Mouse (Mus musculus): Measurements from ENCODE around the gene Synpo2l. TPM values are rescaled to one million over a fixed set of nuclear protein-coding genes. Genes with fewer than 3 reads are reported as not detected.

The Synpo2l gene
- polyA plus RNA-seq, 1 experiment from 2014 or later, result not detected

GRCm38 (mm10) chr14:20694884-20695760, 27.0 kb upstream of the Synpo2l start, which contains the start of gene Fut11:
Fut11 (plus strand) TSS chr14:20694968.
- WGBS (ENCODE audit: missing documents), result under 1% methylated on average over 101 of the region's 111 CpGs
- peaks cover 25% of the 10 kb centered on the region for H3K36me3 ChIP-seq (ENCODE audit: inconsistent target)
- H3K4me3 ChIP-seq (ENCODE audit: inconsistent target), result peak within 1 kb of the TSS; percentile 31

GRCm38 (mm10) chr14:20694185-20694883, 26.2 kb upstream of the Synpo2l start:
- peaks cover 33% of the 10 kb centered on the region for H3K36me3 ChIP-seq (ENCODE audit: inconsistent target)
- peak overlapping the region; percentile 12; the same call in 1 of the 2 replicates for H3K27ac ChIP-seq
- H3K79me2 ChIP-seq (ENCODE audit: inconsistent target), result peaks cover 36% of the 10 kb centered on the region
- WGBS (ENCODE audit: missing documents), result 42% methylated on average over 13 of the region's 13 CpGs
- peak overlapping the region; percentile 31; the same call in 1 of the 2 replicates for H3K4me3 ChIP-seq (ENCODE audit: inconsistent target)

More at GRCm38 (mm10) chr14:20694884-20695760, 27.0 kb upstream of the Synpo2l start, which contains the start of gene Fut11:
- peak within 1 kb of the TSS; percentile 12; the same call in 1 of the 2 replicates for H3K27ac ChIP-seq
- peaks cover 44% of the 10 kb centered on the region for H3K79me2 ChIP-seq (ENCODE audit: inconsistent target)

- Histone ChIP-seq H3K36me3 (ENCODE audit: inconsistent target) (peaks cover 40% of the 10 kb centered on the region), H3K27ac (no peak overlapping the region), H3K79me2 (ENCODE audit: inconsistent target) (peaks cover 30% of the 10 kb centered on the region), H3K4me3 (ENCODE audit: inconsistent target) (no peak overlapping the region)
- WGBS (ENCODE audit: missing documents), result 88% methylated on average over 9 of the region's 10 CpGs
These were observed 25.5 kb upstream of the Synpo2l start for GRCm38 (mm10) chr14:20693589-20694101.

- peaks cover 11% of the 10 kb centered on the region for H3K79me2 ChIP-seq (ENCODE audit: inconsistent target)
- H3K4me3 ChIP-seq (ENCODE audit: inconsistent target), result no peak overlapping the region
- H3K36me3 ChIP-seq (ENCODE audit: inconsistent target), result peaks cover 59% of the 10 kb centered on the region
- 88% methylated on average over 6 of the region's 6 CpGs for WGBS (ENCODE audit: missing documents)
- no peak overlapping the region for H3K27ac ChIP-seq
These were observed 23.6 kb upstream of the Synpo2l start for GRCm38 (mm10) chr14:20691772-20692171.

- H3K4me3 ChIP-seq (ENCODE audit: inconsistent target), result no peak overlapping the region
- H3K79me2 ChIP-seq (ENCODE audit: inconsistent target), result no peaks in the 10 kb centered on the region
- H3K36me3 ChIP-seq (ENCODE audit: inconsistent target), result peaks cover 86% of the 10 kb centered on the region
- H3K27ac ChIP-seq, result no peak overlapping the region
- 96% methylated on average over 2 of the region's 2 CpGs for WGBS (ENCODE audit: missing documents)
These were observed 20.9 kb upstream of the Synpo2l start for GRCm38 (mm10) chr14:20689009-20689408.

GRCm38 (mm10) chr14:20686576-20686975, 18.4 kb upstream of the Synpo2l start:
- Histone ChIP-seq H3K36me3 (ENCODE audit: inconsistent target) (peaks cover 89% of the 10 kb centered on the region), H3K4me3 (ENCODE audit: inconsistent target) (no peak overlapping the region), H3K79me2 (ENCODE audit: inconsistent target) (peaks cover 3% of the 10 kb centered on the region; the same call in 1 of the 2 replicates), H3K27ac (no peak overlapping the region)
- WGBS (ENCODE audit: missing documents), result 93% methylated on average over 3 of the region's 3 CpGs

- H3K27ac ChIP-seq, result no peak overlapping the region
- H3K36me3 ChIP-seq (ENCODE audit: inconsistent target), result peaks cover 96% of the 10 kb centered on the region
- H3K4me3 ChIP-seq (ENCODE audit: inconsistent target), result no peak overlapping the region
- WGBS (ENCODE audit: missing documents), result 54% methylated on average over 3 of the region's 3 CpGs
- H3K79me2 ChIP-seq (ENCODE audit: inconsistent target), result peaks cover 43% of the 10 kb centered on the region
These were observed 14.3 kb upstream of the Synpo2l start for GRCm38 (mm10) chr14:20682498-20682897.

- WGBS (ENCODE audit: missing documents), result 59% methylated on average over 2 of the region's 2 CpGs
- Histone ChIP-seq H3K4me3 (ENCODE audit: inconsistent target) (no peak overlapping the region), H3K27ac (no peak overlapping the region), H3K36me3 (ENCODE audit: inconsistent target) (peaks cover 95% of the 10 kb centered on the region), H3K79me2 (ENCODE audit: inconsistent target) (peaks cover 51% of the 10 kb centered on the region)
These were observed 13.6 kb upstream of the Synpo2l start for GRCm38 (mm10) chr14:20681742-20682141.

GRCm38 (mm10) chr14:20677906-20678305, 9.8 kb upstream of the Synpo2l start:
- no peak overlapping the region for H3K4me3 ChIP-seq (ENCODE audit: inconsistent target)
- peaks cover 77% of the 10 kb centered on the region for H3K79me2 ChIP-seq (ENCODE audit: inconsistent target)
- 93% methylated on average over 4 of the region's 4 CpGs for whole genome bisulfite sequencing (ENCODE audit: missing documents)
- peaks cover 66% of the 10 kb centered on the region for H3K36me3 ChIP-seq (ENCODE audit: inconsistent target)
- no peak overlapping the region for H3K27ac ChIP-seq

GRCm38 (mm10) chr14:20674064-20674833, 6.1 kb upstream of the Synpo2l start, which contains the start of gene Sec24c:
Sec24c (plus strand) TSS chr14:20674308.
- WGBS (ENCODE audit: missing documents), result 1% methylated on average over 43 of the region's 43 CpGs
- Histone ChIP-seq H3K79me2 (ENCODE audit: inconsistent target) (peaks cover 51% of the 10 kb centered on the region), H3K4me3 (ENCODE audit: inconsistent target) (peak within 1 kb of the TSS; percentile 100), H3K36me3 (ENCODE audit: inconsistent target) (peaks cover 31% of the 10 kb centered on the region), H3K27ac (peak within 1 kb of the TSS; percentile 92)

- Histone ChIP-seq H3K36me3 (ENCODE audit: inconsistent target) (peaks cover 26% of the 10 kb centered on the region; the same call in 1 of the 2 replicates), H3K79me2 (ENCODE audit: inconsistent target) (peaks cover 45% of the 10 kb centered on the region), H3K4me3 (ENCODE audit: inconsistent target) (peak overlapping the region; percentile 100), H3K27ac (peak overlapping the region; percentile 92)
- 10% methylated on average over 13 of the region's 13 CpGs for WGBS (ENCODE audit: missing documents)
These were observed 5.5 kb upstream of the Synpo2l start for GRCm38 (mm10) chr14:20673735-20674063.

- H3K36me3 ChIP-seq (ENCODE audit: inconsistent target), result peaks cover 19% of the 10 kb centered on the region; the same call in 1 of the 2 replicates
- no peak overlapping the region for H3K27ac ChIP-seq
- 94% methylated on average over 2 of the region's 2 CpGs for WGBS (ENCODE audit: missing documents)
- peaks cover 38% of the 10 kb centered on the region for H3K79me2 ChIP-seq (ENCODE audit: inconsistent target)
- no peak overlapping the region for H3K4me3 ChIP-seq (ENCODE audit: inconsistent target)
These were observed 4.8 kb upstream of the Synpo2l start for GRCm38 (mm10) chr14:20672990-20673389.

GRCm38 (mm10) chr14:20667469-20667868, 685 bp downstream of the Synpo2l start:
- Histone ChIP-seq H3K79me2 (ENCODE audit: inconsistent target) (no peaks in the 10 kb centered on the region), H3K4me3 (ENCODE audit: inconsistent target) (no peak overlapping the region), H3K36me3 (ENCODE audit: inconsistent target) (no peaks in the 10 kb centered on the region), H3K27ac (no peak overlapping the region)
- WGBS (ENCODE audit: missing documents), result 80% methylated on average over 1 of the region's 1 CpGs

GRCm38 (mm10) chr14:20664436-20664835, 3.7 kb downstream of the Synpo2l start:
- Histone ChIP-seq H3K36me3 (ENCODE audit: inconsistent target) (no peaks in the 10 kb centered on the region), H3K27ac (no peak overlapping the region), H3K79me2 (ENCODE audit: inconsistent target) (no peaks in the 10 kb centered on the region), H3K4me3 (ENCODE audit: inconsistent target) (no peak overlapping the region)
- WGBS (ENCODE audit: missing documents), result 45% methylated on average over 3 of the region's 3 CpGs
